Mouse (Mus musculus) C2C12 (cell line): ENCODE results near the gene Bend6. TPM values are rescaled to one million over a fixed set of nuclear protein-coding genes. Genes with fewer than 3 reads are reported as not detected.

ENCODE experiments used
- H3K27me3 ChIP-seq: one replicate; pipeline ENCODE4 v1.6.1; 2011; ENCODE audit not compliant: control insufficient read depth, insufficient read depth, insufficient read length
- H3K36me3 ChIP-seq: one replicate; pipeline ENCODE4 v1.6.1; 2011; ENCODE audit not compliant: control insufficient read depth, insufficient read depth
- H3K4me3 ChIP-seq: one replicate; pipeline ENCODE4 v1.5.1; 2011; ENCODE audit warnings: mild to moderate bottlenecking, control low read depth; ENCODE audit not compliant: poor library complexity, insufficient read depth, severe bottlenecking
- H3K79me2 ChIP-seq: one replicate; pipeline ENCODE4 v1.6.1; 2011; ENCODE audit not compliant: control insufficient read depth, insufficient read depth
- H3K79me3 ChIP-seq: one replicate; pipeline ENCODE4 v1.6.1; 2011; ENCODE audit warnings: low read depth, control low read depth
- H3ac ChIP-seq: one replicate; pipeline ENCODE3; 2011; ENCODE audit warnings: low read depth; ENCODE audit not compliant: control insufficient read depth, insufficient read length
- CEBPB ChIP-seq: IDR thresholded peaks from one replicate; pipeline ENCODE4 v1.6.1; 2011; ENCODE audit warnings: low read depth, mild to moderate bottlenecking, control low read depth, moderate library complexity
- CTCF ChIP-seq: IDR thresholded peaks from one replicate; pipeline ENCODE4 v1.5.1; 2011; ENCODE audit not compliant: control insufficient read depth, insufficient read depth, insufficient read length
- FOSL1 ChIP-seq: IDR thresholded peaks from one replicate; pipeline ENCODE4 v1.8.0; 2011; ENCODE audit warnings: mild to moderate bottlenecking, low read length; ENCODE audit not compliant: poor library complexity, insufficient read depth, severe bottlenecking
- MAX ChIP-seq: IDR thresholded peaks from one replicate; pipeline ENCODE4 v1.6.1; 2011; ENCODE audit warnings: mild to moderate bottlenecking, control low read depth
- MYOD1 ChIP-seq: IDR thresholded peaks from one replicate; pipeline ENCODE4 v1.6.1; 2011; ENCODE audit warnings: low read depth; ENCODE audit not compliant: control insufficient read depth, insufficient read length
- MYOG ChIP-seq: IDR thresholded peaks from one replicate; pipeline ENCODE4 v1.6.1; 2011; ENCODE audit not compliant: control insufficient read depth, insufficient read length; ENCODE audit errors: extremely low read depth
- USF1 ChIP-seq: IDR thresholded peaks from one replicate; pipeline ENCODE4 v1.6.1; 2011; ENCODE audit warnings: low read depth, mild to moderate bottlenecking, control low read depth, moderate library complexity
- polyA plus RNA-seq: library from polyadenylated mRNA; unstranded; fragments of >200 nt; fragmentation: generic; extraction: Trizol; gene quantifications from one replicate; pipeline ENCODE4 v1.2.1, GENCODE M21; 2012; ENCODE audit warnings: missing spikeins

The Bend6 gene
- polyA plus RNA-seq, 1 experiment, result 5.2 TPM

DNA sequence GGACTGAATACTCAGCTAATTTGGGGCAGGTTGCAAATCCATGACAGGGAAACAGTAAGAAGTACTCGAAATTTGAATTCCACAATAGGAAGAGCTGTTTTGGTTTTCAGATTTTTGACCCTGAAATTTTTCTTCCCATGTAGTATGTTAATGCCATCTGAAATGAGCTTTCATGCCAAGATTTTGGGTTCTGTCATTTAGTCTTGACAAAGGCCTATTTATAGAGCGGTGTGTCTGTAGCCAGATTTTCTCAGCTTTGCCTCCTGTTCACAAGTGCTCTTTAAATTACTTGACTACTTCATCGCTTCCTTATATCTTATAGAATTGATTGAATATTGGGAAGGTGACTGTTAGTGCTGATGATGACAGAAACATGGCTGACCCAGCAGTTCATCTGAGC lies 28.3 kb upstream of the Bend6 start:
- Histone ChIP-seq H3K79me2 (peaks cover 88% of the 10 kb centered on the region), H3K27me3 (no peaks in the 10 kb centered on the region), H3K79me3 (peaks cover 45% of the 10 kb centered on the region), H3ac (no peak overlapping the region), H3K4me3 (no peak overlapping the region), H3K36me3 (peaks cover 28% of the 10 kb centered on the region)
- no peak for TF ChIP-seq USF1
- TF ChIP-seq FOSL1, result no peak
- TF ChIP-seq MAX, result no peak
- TF ChIP-seq CTCF, result no peak
- no peak for TF ChIP-seq MYOG
- no peak for TF ChIP-seq CEBPB
- no peak for TF ChIP-seq MYOD1

DNA sequence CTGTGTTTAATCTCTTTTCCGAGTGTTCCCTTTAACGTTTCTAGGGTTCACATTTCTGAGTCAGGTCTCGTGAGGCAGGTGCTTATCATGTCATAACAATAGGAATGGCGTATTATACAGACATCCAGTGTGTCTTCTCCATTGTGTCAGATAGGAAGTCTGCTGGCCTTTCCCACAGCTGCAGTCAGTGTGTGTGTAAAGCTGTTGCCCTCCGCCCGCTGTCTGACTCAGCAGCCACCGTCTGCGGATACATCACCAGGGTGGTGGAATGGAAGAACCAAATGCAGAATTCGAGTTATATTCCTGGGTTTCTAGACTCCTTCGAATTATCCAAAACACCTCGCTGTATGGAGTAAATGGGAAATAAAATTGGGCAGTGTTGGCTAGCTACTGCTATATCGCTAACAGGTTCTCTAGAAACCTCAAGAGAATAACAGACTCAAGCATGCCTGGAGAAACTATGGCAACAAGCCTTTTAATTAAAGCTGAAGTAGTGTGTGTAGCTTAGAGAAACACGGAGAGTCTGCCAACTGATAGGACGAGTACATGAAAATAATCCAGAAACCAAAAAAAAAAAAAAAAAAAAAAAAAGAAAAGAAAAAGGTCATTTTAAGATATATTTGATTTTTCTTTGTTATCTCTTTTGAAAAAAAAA lies 25.4 kb upstream of the Bend6 start:
- TF ChIP-seq MYOG (no peak), MAX (no peak), CEBPB (no peak), FOSL1 (no peak), MYOD1 (no peak), USF1 (no peak), CTCF (no peak)
- no peak overlapping the region for H3ac ChIP-seq
- H3K27me3 ChIP-seq, result no peaks in the 10 kb centered on the region

DNA sequence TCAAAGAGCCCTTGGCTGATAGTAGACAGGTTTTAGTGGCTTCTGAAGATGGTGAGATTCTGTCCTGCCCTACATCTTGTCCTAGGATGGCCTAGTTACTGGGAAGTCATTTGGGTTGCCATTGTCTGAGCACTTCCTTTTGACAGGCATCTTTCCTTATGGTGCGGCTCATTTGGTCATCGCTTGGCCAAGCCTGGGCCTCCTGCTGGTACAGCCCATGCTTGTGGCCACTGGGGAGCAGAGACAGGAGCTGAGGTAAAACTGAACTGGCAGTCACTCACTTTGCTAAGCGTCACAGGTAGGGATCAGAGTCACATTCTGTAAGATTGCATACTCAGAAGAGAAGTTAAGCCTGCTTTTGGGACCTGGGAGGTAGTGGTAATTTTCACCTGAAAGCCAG lies 24.6 kb upstream of the Bend6 start:
- no peak for TF ChIP-seq CTCF
- TF ChIP-seq MYOD1, result no peak
- TF ChIP-seq MAX, result no peak
- no peak for TF ChIP-seq USF1
- TF ChIP-seq MYOG, result no peak
- no peak for TF ChIP-seq FOSL1
- TF ChIP-seq CEBPB, result no peak
- H3K79me2 ChIP-seq, result peaks cover 77% of the 10 kb centered on the region
- H3K27me3 ChIP-seq, result no peaks in the 10 kb centered on the region

More for the DNA sequence above, 25.4 kb upstream of the Bend6 start:
- peaks cover 30% of the 10 kb centered on the region for H3K79me3 ChIP-seq
- peaks cover 35% of the 10 kb centered on the region for H3K36me3 ChIP-seq
- H3K79me2 ChIP-seq, result peaks cover 77% of the 10 kb centered on the region
- H3K4me3 ChIP-seq, result no peak overlapping the region

DNA sequence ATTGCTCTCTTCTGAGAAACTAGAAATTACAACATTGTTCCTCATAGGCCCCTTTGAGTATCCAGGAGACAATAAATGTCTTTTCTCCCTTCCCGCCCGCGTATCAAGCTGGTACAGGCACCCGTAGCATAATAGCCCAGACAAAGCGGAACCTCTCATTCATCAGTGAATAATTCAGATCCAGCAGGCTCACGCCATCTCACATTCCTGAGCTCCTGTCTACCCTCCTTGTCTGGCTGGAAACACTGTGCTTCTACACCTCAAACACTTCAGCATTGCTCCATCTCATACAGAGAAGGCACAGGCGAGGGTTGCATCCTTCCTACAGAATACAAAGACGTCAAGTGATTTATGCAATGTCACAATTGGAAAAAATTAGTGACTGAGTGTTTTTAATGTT lies 24.2 kb upstream of the Bend6 start:
- H3K4me3 ChIP-seq, result no peak overlapping the region

More for the DNA sequence above, 24.6 kb upstream of the Bend6 start:
- Histone ChIP-seq H3K36me3 (peaks cover 32% of the 10 kb centered on the region), H3K79me3 (peaks cover 30% of the 10 kb centered on the region), H3K4me3 (no peak overlapping the region), H3ac (no peak overlapping the region)

DNA sequence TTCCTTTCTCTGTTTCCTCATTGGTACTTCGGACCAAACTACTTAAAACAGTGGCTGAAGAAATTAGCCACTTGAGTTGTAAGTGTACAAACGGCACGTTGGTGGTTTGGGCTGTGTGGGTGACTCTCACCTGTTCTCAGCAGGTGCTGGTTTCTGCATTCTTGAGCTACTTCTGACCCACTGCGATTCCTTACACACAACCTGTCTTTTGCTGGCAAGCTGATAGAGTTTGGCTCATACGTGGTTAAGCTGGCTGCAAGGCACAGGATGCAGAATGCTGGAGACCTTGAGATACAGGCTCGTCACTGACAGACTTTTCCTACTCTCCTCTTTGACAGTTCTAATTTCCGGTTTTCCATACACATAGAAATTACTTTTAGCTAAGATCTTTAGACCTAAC lies 19.9 kb upstream of the Bend6 start:
- H3ac ChIP-seq, result no peak overlapping the region
- no peaks in the 10 kb centered on the region for H3K27me3 ChIP-seq
- TF ChIP-seq MAX (no peak), USF1 (no peak), MYOD1 (no peak), CEBPB (no peak), MYOG (no peak), CTCF (no peak), FOSL1 (no peak)
- no peak overlapping the region for H3K4me3 ChIP-seq
- H3K79me3 ChIP-seq, result peaks cover 20% of the 10 kb centered on the region
- peaks cover 42% of the 10 kb centered on the region for H3K36me3 ChIP-seq
- H3K79me2 ChIP-seq, result peaks cover 51% of the 10 kb centered on the region

More for the DNA sequence above, 24.2 kb upstream of the Bend6 start:
- peaks cover 77% of the 10 kb centered on the region for H3K79me2 ChIP-seq
- peaks cover 32% of the 10 kb centered on the region for H3K36me3 ChIP-seq
- no peaks in the 10 kb centered on the region for H3K27me3 ChIP-seq
- H3ac ChIP-seq, result no peak overlapping the region
- peaks cover 27% of the 10 kb centered on the region for H3K79me3 ChIP-seq
- TF ChIP-seq CEBPB (no peak), MYOD1 (no peak), MYOG (no peak), MAX (no peak), CTCF (no peak), USF1 (no peak), FOSL1 (no peak)

DNA sequence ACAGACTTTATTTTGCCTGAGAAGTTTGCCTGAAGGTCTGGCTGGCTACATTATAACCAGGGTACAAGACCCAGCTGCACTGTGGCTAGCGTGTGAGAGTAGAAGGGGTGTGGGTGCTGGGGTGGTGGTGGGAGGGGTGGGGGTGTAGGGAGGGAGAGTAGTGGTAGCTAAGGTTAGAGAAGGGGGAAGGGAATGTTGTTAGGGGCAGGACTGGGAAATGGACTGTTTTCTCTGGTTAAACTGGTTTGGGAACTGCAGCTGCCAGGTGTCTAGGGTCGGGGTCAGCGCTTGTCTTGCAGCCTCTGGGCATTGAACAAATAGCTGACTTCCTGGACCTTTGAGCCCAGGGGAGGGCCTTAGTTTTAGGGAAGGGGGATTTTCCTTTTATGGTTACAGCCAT lies 17.7 kb upstream of the Bend6 start:
- no peak for TF ChIP-seq CTCF
- no peak for TF ChIP-seq FOSL1
- TF ChIP-seq MYOG, result no peak
- no peak for TF ChIP-seq USF1
- no peak for TF ChIP-seq MYOD1
- no peak for TF ChIP-seq CEBPB
- TF ChIP-seq MAX, result no peak
- peaks cover 38% of the 10 kb centered on the region for H3K36me3 ChIP-seq
- no peaks in the 10 kb centered on the region for H3K27me3 ChIP-seq
- peaks cover 46% of the 10 kb centered on the region for H3K79me2 ChIP-seq
- H3K79me3 ChIP-seq, result peaks cover 18% of the 10 kb centered on the region
- no peak overlapping the region for H3ac ChIP-seq
- no peak overlapping the region for H3K4me3 ChIP-seq
